In genomic region chr1:38601802-38602508, GRCm38 (mm10) we compare ENCODE assay signal across 9 mouse cellular contexts.
A peak's percentile ranks its signal among the peaks of the same experiment; 100 is the strongest.
DNase-seq lines count a peak whose midpoint lies in the region; ATAC-seq lines count a peak whose summit lies in the region.
"Had no signal": no experiment of that assay in that cellular context is flagged by ENCODE, and none has a peak within 500 bp of the region (broad histone marks: within the 10 kb centered on the region; RNA-seq: fewer than 3 reads in every experiment).

No protein-coding gene starts in this region.

- no peaks in the 10 kb centered on the region for H3K9me3 ChIP-seq in heart, embryonic 12.5 days (replicated peaks)
- no peaks in the 10 kb centered on the region for H3K9me3 ChIP-seq in embryonic facial prominence, embryonic 13.5 days

- no peaks in the 10 kb centered on the region for H3K36me3 ChIP-seq in heart, embryonic 12.5 days
- H3K36me3 ChIP-seq in embryonic facial prominence, embryonic 13.5 days = peaks cover 8% of the 10 kb centered on the region; the same call in 1 of the 2 replicates

- H3K4me2 ChIP-seq in heart, embryonic 12.5 days = no peak overlapping the region
- H3K4me2 ChIP-seq in embryonic facial prominence, embryonic 13.5 days = no peak overlapping the region

- 65% methylated on average over 11 of the region's 11 CpGs for WGBS in heart, embryonic 12.5 days
- WGBS in embryonic facial prominence, embryonic 13.5 days = 26% methylated on average over 11 of the region's 11 CpGs

- no peak overlapping the region for H3K9ac ChIP-seq in heart, embryonic 12.5 days
- H3K9ac ChIP-seq in embryonic facial prominence, embryonic 13.5 days = no peak overlapping the region

- H3K27ac ChIP-seq in heart, embryonic 12.5 days (ENCODE audit: poor library complexity, severe bottlenecking) = no peak overlapping the region
- H3K27ac ChIP-seq in embryonic facial prominence, embryonic 13.5 days = peak overlapping the region; percentile 58
- H3K27ac ChIP-seq: heart, adult 2 months had no signal

- peaks cover 11% of the 10 kb centered on the region; the same call in 1 of the 2 replicates for H3K4me1 ChIP-seq in heart, embryonic 12.5 days (replicated peaks)
- peaks cover 43% of the 10 kb centered on the region for H3K4me1 ChIP-seq in embryonic facial prominence, embryonic 13.5 days

- H3K4me3 ChIP-seq in heart, embryonic 12.5 days = no peak overlapping the region
- H3K4me3 ChIP-seq in embryonic facial prominence, embryonic 13.5 days = no peak overlapping the region
- H3K4me3 ChIP-seq: heart, adult 2 months had no signal

- peak; percentile 13 for DNase-seq in heart, adult 8-10 months (ENCODE audit: low spot score)
- DNase-seq in CD4-positive, CD25-positive, alpha-beta regulatory T cell, adult 2 months (ENCODE audit: low read depth, low spot score) = peak; percentile 55
- no peak for DNase-seq in cerebellum, postnatal 4 days (ENCODE audit: low spot score in 2 of 2)
- no peak for DNase-seq in lung, postnatal 14 days

- no peak for ATAC-seq in heart, embryonic 12.5 days (ENCODE audit: insufficient number of reproducible peaks, low FRiP score)
- no peak for ATAC-seq in embryonic facial prominence, embryonic 13.5 days (ENCODE audit: insufficient number of reproducible peaks, insufficient read depth, low FRiP score, low TSS enrichment, low read depth)
- ATAC-seq in megakaryocyte, adult 5-6 weeks (ENCODE audit: poor library complexity, severe bottlenecking) = peak; percentile 82
- ATAC-seq in erythroid progenitor cell, adult 5-6 weeks (replicated peaks; ENCODE audit: low FRiP score, poor library complexity, severe bottlenecking) = no peak

- H3K27me3 ChIP-seq in heart, embryonic 12.5 days (replicated peaks) = no peaks in the 10 kb centered on the region
- H3K27me3 ChIP-seq in embryonic facial prominence, embryonic 13.5 days = no peaks in the 10 kb centered on the region

Comparison
In these comparisons a context has a peak if more than half of its experiments do, and no peak if none do; other contexts are left out.
1. DNase-seq: peak in heart, adult 8-10 months (single experiment) and CD4-positive, CD25-positive, alpha-beta regulatory T cell, adult 2 months (single experiment); none in cerebellum, postnatal 4 days (0 of 2) and lung, postnatal 14 days (single experiment).